Mouse (Mus musculus): ENCODE results near the gene Olfr1459. TPM values are rescaled to one million over a fixed set of nuclear protein-coding genes. Genes with fewer than 3 reads are reported as not detected.

The Olfr1459 gene
- 0.32 and 0.80 TPM in 2 replicates for total RNA-seq (2012; rRNA removed)

DNA sequence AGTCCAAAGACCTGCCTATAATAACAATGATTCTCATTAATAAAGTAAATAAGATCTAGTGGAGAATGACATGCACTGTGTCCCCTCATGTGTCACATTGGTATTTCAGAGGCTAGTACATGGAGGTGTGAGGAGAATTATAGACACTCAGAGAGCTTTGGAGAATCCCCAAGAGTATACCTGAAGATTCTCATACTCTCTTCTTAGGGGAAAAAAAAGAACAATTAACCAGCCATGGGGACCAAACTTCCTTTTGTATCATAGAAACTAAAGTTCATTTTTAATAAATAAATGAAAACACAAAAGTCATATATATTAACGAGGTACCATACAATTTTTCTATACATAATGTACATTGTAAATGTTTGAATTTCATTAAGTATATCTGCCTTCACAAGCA is at the start of gene Olfr1459:
Olfr1459 (minus strand) TSS at position 101 of the 400 bp plus-strand sequence.
- H3K36me3 ChIP-seq (ENCODE audit: control insufficient read depth, insufficient read depth, low read length, poor library complexity, severe bottlenecking), result no peaks in the 10 kb centered on the region
- H3K4me1 ChIP-seq (ENCODE audit: control insufficient read depth in 2 of 2, insufficient read depth in 2 of 2, low read length in 2 of 2, poor library complexity in 1 of 2), result no peaks in the 10 kb centered on the region
- H3K4me3 ChIP-seq (ENCODE audit: insufficient read depth in 1 of 2, low read depth in 1 of 2, low read length in 2 of 2, poor library complexity in 1 of 2, severe bottlenecking in 1 of 2), result no peak within 1 kb of the TSS
- H3K9me3 ChIP-seq (ENCODE audit: control insufficient read depth, insufficient read depth, low read depth, low read length), result no peaks in the 10 kb centered on the region
- no peak for TF ChIP-seq MAFK (IDR thresholded peaks at IDR 0.05; ENCODE audit: insufficient read depth, low read depth, low read length)
- no peak for TF ChIP-seq HCFC1 (IDR thresholded peaks at IDR 0.05; ENCODE audit: borderline replicate concordance, insufficient read depth, low read length)
- no peak for TF ChIP-seq ZNF384 (IDR thresholded peaks at IDR 0.05; ENCODE audit: low read depth, low read length)
- TF ChIP-seq CHD2 (IDR thresholded peaks at IDR 0.05; ENCODE audit: low read depth, low read length), result no peak
- TF ChIP-seq ZC3H11A (IDR thresholded peaks at IDR 0.05; ENCODE audit: borderline replicate concordance, low read depth, low read length), result no peak
- H3K27ac ChIP-seq (ENCODE audit: insufficient read depth, low read depth, low read length, poor library complexity, severe bottlenecking), result no peak within 1 kb of the TSS
- no peak within 1 kb of the TSS for H3K9ac ChIP-seq (ENCODE audit: insufficient read depth, low read depth, low read length, poor library complexity, severe bottlenecking)
- in situ Hi-C loops (cut with MboI; ENCODE audit: low sequenced_read_pairs in 2 of 2, unreplicated experiment in 2 of 2), result no loop called here
- DNase-seq (ENCODE audit: low read depth, low spot score), result no peak

DNA sequence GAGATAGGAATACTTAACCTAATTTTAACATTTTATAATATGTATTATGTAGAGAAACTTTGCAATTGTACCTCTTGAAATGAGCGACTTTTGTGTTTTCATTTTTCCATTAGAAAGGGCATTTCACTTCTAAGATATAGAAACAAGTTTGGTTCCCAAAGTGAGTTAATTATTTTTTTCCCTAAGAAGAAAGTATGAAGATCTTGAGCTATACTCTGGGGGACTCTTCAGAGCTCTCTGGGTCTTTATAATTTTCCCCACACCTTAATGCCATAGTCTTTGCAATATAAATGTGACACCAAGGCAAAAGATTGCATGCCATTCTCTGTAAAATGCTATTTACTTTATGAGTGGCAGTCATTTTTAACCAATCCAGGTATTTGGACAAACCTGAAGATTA is 36.1 kb upstream of the Olfr1459 start, which contains the start of gene Olfr1462:
Olfr1462 (plus strand) TSS at position 301 of the 400 bp plus-strand sequence.
- no peaks in the 10 kb centered on the region for H3K4me1 ChIP-seq (ENCODE audit: control insufficient read depth in 2 of 2, insufficient read depth in 2 of 2, low read length in 2 of 2, poor library complexity in 1 of 2)
- no peak for DNase-seq (ENCODE audit: low read depth, low spot score)
- H3K9ac ChIP-seq (ENCODE audit: insufficient read depth, low read depth, low read length, poor library complexity, severe bottlenecking), result no peak within 1 kb of the TSS
- H3K27ac ChIP-seq (ENCODE audit: insufficient read depth, low read depth, low read length, poor library complexity, severe bottlenecking), result no peak within 1 kb of the TSS
- no peak within 1 kb of the TSS for H3K4me3 ChIP-seq (ENCODE audit: insufficient read depth in 1 of 2, low read depth in 1 of 2, low read length in 2 of 2, poor library complexity in 1 of 2, severe bottlenecking in 1 of 2)
- no peaks in the 10 kb centered on the region for H3K9me3 ChIP-seq (ENCODE audit: control insufficient read depth, insufficient read depth, low read depth, low read length)
- TF ChIP-seq ZC3H11A (IDR thresholded peaks at IDR 0.05; ENCODE audit: borderline replicate concordance, low read depth, low read length) (no peak), HCFC1 (IDR thresholded peaks at IDR 0.05; ENCODE audit: borderline replicate concordance, insufficient read depth, low read length) (no peak), MAFK (IDR thresholded peaks at IDR 0.05; ENCODE audit: insufficient read depth, low read depth, low read length) (no peak), CHD2 (IDR thresholded peaks at IDR 0.05; ENCODE audit: low read depth, low read length) (no peak), ZNF384 (IDR thresholded peaks at IDR 0.05; ENCODE audit: low read depth, low read length) (no peak)
- no peaks in the 10 kb centered on the region for H3K36me3 ChIP-seq (ENCODE audit: control insufficient read depth, insufficient read depth, low read length, poor library complexity, severe bottlenecking)
- in situ Hi-C loops (cut with MboI; ENCODE audit: low sequenced_read_pairs in 2 of 2, unreplicated experiment in 2 of 2), result no loop called here

DNA sequence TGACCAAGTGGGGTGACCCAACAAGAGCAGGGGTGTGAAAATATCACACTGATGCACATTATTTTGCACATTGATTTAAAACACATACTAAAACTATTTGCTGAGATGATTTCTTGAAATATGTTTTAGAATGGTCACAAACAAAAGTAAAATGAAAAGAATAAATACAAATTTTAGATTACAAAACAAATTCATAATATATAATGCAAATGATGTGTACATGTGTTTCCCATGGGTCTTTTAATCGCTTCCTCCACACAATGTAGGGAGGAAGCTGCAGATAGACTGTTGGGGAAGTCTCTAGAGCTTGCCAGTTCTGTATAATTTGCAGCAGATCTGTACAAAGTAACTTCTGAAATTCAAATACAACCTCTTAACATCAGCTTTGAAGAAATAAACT is 13.4 kb upstream of the Olfr1459 start, which contains the start of gene Olfr1461:
Olfr1461 (plus strand) TSS at position 301 of the 400 bp plus-strand sequence.
- H3K9ac ChIP-seq (ENCODE audit: insufficient read depth, low read depth, low read length, poor library complexity, severe bottlenecking), result no peak within 1 kb of the TSS
- in situ Hi-C loops (cut with MboI; ENCODE audit: low sequenced_read_pairs in 2 of 2, unreplicated experiment in 2 of 2), result no loop called here
- H3K27ac ChIP-seq (ENCODE audit: insufficient read depth, low read depth, low read length, poor library complexity, severe bottlenecking), result no peak within 1 kb of the TSS
- no peak for TF ChIP-seq CHD2 (IDR thresholded peaks at IDR 0.05; ENCODE audit: low read depth, low read length)
- TF ChIP-seq MAFK (IDR thresholded peaks at IDR 0.05; ENCODE audit: insufficient read depth, low read depth, low read length), result no peak
- no peak for TF ChIP-seq ZC3H11A (IDR thresholded peaks at IDR 0.05; ENCODE audit: borderline replicate concordance, low read depth, low read length)
- no peak for TF ChIP-seq HCFC1 (IDR thresholded peaks at IDR 0.05; ENCODE audit: borderline replicate concordance, insufficient read depth, low read length)
- no peak for TF ChIP-seq ZNF384 (IDR thresholded peaks at IDR 0.05; ENCODE audit: low read depth, low read length)
- H3K4me1 ChIP-seq (ENCODE audit: control insufficient read depth in 2 of 2, insufficient read depth in 2 of 2, low read length in 2 of 2, poor library complexity in 1 of 2), result no peaks in the 10 kb centered on the region
- no peak for DNase-seq (ENCODE audit: low read depth, low spot score)
- no peak within 1 kb of the TSS for H3K4me3 ChIP-seq (ENCODE audit: insufficient read depth in 1 of 2, low read depth in 1 of 2, low read length in 2 of 2, poor library complexity in 1 of 2, severe bottlenecking in 1 of 2)
- H3K36me3 ChIP-seq (ENCODE audit: control insufficient read depth, insufficient read depth, low read length, poor library complexity, severe bottlenecking), result no peaks in the 10 kb centered on the region
- no peaks in the 10 kb centered on the region for H3K9me3 ChIP-seq (ENCODE audit: control insufficient read depth, insufficient read depth, low read depth, low read length)

DNA sequence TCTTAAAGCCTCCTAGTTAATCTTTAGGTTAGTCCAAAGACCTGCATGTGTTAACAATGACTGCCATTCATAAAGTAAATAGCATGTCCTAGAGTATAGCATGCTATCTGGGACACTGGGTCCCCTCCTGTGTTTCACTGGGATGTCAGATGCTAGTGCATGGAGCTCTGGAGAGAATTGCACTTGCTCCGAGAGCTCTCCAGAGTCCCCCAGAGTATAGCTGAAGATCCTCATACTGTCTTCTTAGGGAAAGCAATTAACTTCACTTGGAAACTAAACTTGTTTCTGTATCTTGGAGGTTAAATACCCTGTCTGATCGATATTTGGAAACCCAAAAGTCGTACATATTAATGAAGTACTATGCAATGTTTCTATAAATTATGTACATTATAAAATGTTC is 42.7 kb downstream of the Olfr1459 start, which contains the start of gene Olfr1458:
Olfr1458 (minus strand) TSS at position 101 of the 400 bp plus-strand sequence.
- in situ Hi-C loops (cut with MboI; ENCODE audit: low sequenced_read_pairs in 2 of 2, unreplicated experiment in 2 of 2), result no loop called here
- TF ChIP-seq HCFC1 (IDR thresholded peaks at IDR 0.05; ENCODE audit: borderline replicate concordance, insufficient read depth, low read length), result no peak
- TF ChIP-seq ZC3H11A (IDR thresholded peaks at IDR 0.05; ENCODE audit: borderline replicate concordance, low read depth, low read length), result no peak
- no peak for TF ChIP-seq ZNF384 (IDR thresholded peaks at IDR 0.05; ENCODE audit: low read depth, low read length)
- no peak for TF ChIP-seq CHD2 (IDR thresholded peaks at IDR 0.05; ENCODE audit: low read depth, low read length)
- TF ChIP-seq MAFK (IDR thresholded peaks at IDR 0.05; ENCODE audit: insufficient read depth, low read depth, low read length), result no peak
- H3K9me3 ChIP-seq (ENCODE audit: control insufficient read depth, insufficient read depth, low read depth, low read length), result no peaks in the 10 kb centered on the region
- H3K4me1 ChIP-seq (ENCODE audit: control insufficient read depth in 2 of 2, insufficient read depth in 2 of 2, low read length in 2 of 2, poor library complexity in 1 of 2), result no peaks in the 10 kb centered on the region
- H3K36me3 ChIP-seq (ENCODE audit: control insufficient read depth, insufficient read depth, low read length, poor library complexity, severe bottlenecking), result no peaks in the 10 kb centered on the region
- no peak within 1 kb of the TSS for H3K4me3 ChIP-seq (ENCODE audit: insufficient read depth in 1 of 2, low read depth in 1 of 2, low read length in 2 of 2, poor library complexity in 1 of 2, severe bottlenecking in 1 of 2)
- DNase-seq (ENCODE audit: low read depth, low spot score), result no peak
- H3K9ac ChIP-seq (ENCODE audit: insufficient read depth, low read depth, low read length, poor library complexity, severe bottlenecking), result no peak within 1 kb of the TSS
- no peak within 1 kb of the TSS for H3K27ac ChIP-seq (ENCODE audit: insufficient read depth, low read depth, low read length, poor library complexity, severe bottlenecking)

Data from ES-E14 (cell line).